Mouse (Mus musculus): ENCODE data around the gene Itgb3. TPM values are rescaled to one million over a fixed set of nuclear protein-coding genes. Genes with fewer than 3 reads are reported as not detected.

Itgb3 gene
- polyA plus RNA-seq, 1 experiment from 2014 or later, result 0.80 TPM

- Histone ChIP-seq H3K4me2 (no peak overlapping the region), H3K9me3 (no peaks in the 10 kb centered on the region), H3K27ac (no peak overlapping the region), H3K27me3 (replicated peaks) (no peaks in the 10 kb centered on the region), H3K4me1 (no peaks in the 10 kb centered on the region), H3K36me3 (replicated peaks) (no peaks in the 10 kb centered on the region), H3K9ac (no peak overlapping the region), H3K4me3 (no peak overlapping the region)
- 48% methylated on average over 11 of the region's 11 CpGs for WGBS
- no peak for ATAC-seq (replicated peaks)
Measured at GRCm38 (mm10) chr11:104627616-104628301, 20.0 kb downstream of the Itgb3 start.

- no peak for ATAC-seq (replicated peaks)
- Histone ChIP-seq H3K27me3 (replicated peaks) (no peaks in the 10 kb centered on the region), H3K4me3 (no peak overlapping the region), H3K27ac (no peak overlapping the region), H3K36me3 (replicated peaks) (no peaks in the 10 kb centered on the region), H3K9ac (no peak overlapping the region), H3K4me2 (no peak overlapping the region), H3K4me1 (no peaks in the 10 kb centered on the region), H3K9me3 (no peaks in the 10 kb centered on the region)
- WGBS, result 90% methylated on average over 5 of the region's 5 CpGs
Measured at GRCm38 (mm10) chr11:104628566-104628965, 20.8 kb downstream of the Itgb3 start.

- Histone ChIP-seq H3K4me2 (no peak overlapping the region), H3K27ac (no peak overlapping the region), H3K36me3 (replicated peaks) (no peaks in the 10 kb centered on the region), H3K4me3 (no peak overlapping the region), H3K9ac (no peak overlapping the region), H3K4me1 (no peaks in the 10 kb centered on the region), H3K9me3 (no peaks in the 10 kb centered on the region), H3K27me3 (replicated peaks) (no peaks in the 10 kb centered on the region)
- WGBS, result 81% methylated on average over 7 of the region's 7 CpGs
- ATAC-seq (replicated peaks), result no peak
Measured at GRCm38 (mm10) chr11:104630185-104630835, 22.5 kb downstream of the Itgb3 start.

DNA sequence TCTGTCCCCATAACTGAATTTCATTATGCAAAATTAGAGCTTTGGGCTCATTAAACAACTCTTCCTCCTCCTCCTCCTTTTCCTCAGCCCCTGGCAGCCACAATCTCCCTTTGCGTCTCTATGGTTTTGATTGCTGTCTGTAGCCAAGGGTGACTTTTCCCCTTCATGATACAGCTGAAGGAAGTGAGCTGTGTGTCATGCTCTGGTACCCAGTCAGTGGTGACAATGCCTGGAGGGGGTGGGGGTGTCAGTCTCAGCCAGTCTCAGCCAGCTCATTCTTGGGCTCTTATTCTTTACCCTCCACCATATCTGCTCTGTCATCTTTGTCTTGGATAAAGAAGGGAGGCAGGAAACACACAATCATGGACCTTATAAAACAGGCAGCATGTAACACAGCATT, 23.5 kb downstream of the Itgb3 start:
- WGBS, result 68% methylated on average over 1 of the region's 1 CpGs
- Histone ChIP-seq H3K4me2 (no peak overlapping the region), H3K9me3 (no peaks in the 10 kb centered on the region), H3K4me3 (no peak overlapping the region), H3K36me3 (replicated peaks) (no peaks in the 10 kb centered on the region), H3K27ac (no peak overlapping the region), H3K27me3 (replicated peaks) (no peaks in the 10 kb centered on the region), H3K9ac (no peak overlapping the region), H3K4me1 (no peaks in the 10 kb centered on the region)
- ATAC-seq (replicated peaks), result no peak

DNA sequence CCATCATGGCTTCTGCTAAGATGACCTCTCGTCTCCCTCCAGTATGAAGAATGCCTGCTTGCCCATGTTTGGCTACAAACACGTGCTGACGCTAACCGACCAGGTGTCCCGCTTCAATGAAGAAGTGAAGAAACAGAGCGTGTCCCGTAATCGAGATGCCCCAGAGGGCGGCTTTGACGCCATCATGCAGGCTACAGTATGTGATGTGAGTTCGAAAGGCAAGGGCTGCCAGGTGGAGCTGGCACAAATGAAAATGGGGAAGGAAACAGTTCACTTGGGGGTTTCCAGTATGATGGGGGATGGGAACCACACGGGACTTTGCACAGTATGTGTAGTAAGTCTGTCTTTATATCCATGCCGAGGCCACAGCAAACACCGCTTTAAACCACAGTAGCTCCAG, 29.2 kb downstream of the Itgb3 start:
- H3K9me3 ChIP-seq, result no peaks in the 10 kb centered on the region
- WGBS, result 92% methylated on average over 14 of the region's 14 CpGs
- ATAC-seq (replicated peaks), result no peak
- no peaks in the 10 kb centered on the region for H3K36me3 ChIP-seq (replicated peaks)
- no peak overlapping the region for H3K27ac ChIP-seq
- no peak overlapping the region for H3K4me2 ChIP-seq
- no peaks in the 10 kb centered on the region for H3K27me3 ChIP-seq (replicated peaks)
- no peaks in the 10 kb centered on the region for H3K4me1 ChIP-seq
- no peak overlapping the region for H3K4me3 ChIP-seq
- H3K9ac ChIP-seq, result no peak overlapping the region

DNA sequence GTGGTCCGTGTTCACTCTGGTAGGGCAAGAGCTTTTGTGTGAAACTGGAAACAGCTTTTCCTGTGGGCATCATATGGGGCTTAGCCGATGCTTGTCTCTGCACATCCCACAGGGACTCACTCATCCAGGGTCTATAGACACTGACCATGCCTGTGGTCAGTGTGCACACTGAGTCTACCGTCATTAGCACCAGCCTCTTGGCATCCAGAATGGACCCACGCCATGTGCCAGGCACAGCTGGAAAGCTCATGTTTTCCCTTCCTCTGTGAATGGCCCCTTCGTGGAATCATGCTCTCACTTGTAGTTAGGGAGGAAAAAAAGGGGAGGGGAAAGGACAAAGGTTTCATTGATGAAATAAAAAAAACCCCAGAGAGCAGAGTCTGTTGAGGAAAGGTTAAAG, 30.2 kb downstream of the Itgb3 start:
- no peak overlapping the region for H3K4me2 ChIP-seq
- H3K4me3 ChIP-seq, result no peak overlapping the region
- WGBS, result 61% methylated on average over 5 of the region's 5 CpGs
- no peak for ATAC-seq (replicated peaks)
- no peak overlapping the region for H3K27ac ChIP-seq
- no peaks in the 10 kb centered on the region for H3K4me1 ChIP-seq
- H3K9ac ChIP-seq, result no peak overlapping the region
- H3K9me3 ChIP-seq, result no peaks in the 10 kb centered on the region
- no peaks in the 10 kb centered on the region for H3K36me3 ChIP-seq (replicated peaks)
- H3K27me3 ChIP-seq (replicated peaks), result no peaks in the 10 kb centered on the region

GRCm38 (mm10) chr11:104638906-104639305, 31.1 kb downstream of the Itgb3 start:
- no peak for ATAC-seq (replicated peaks)
- Histone ChIP-seq H3K4me1 (no peaks in the 10 kb centered on the region), H3K9me3 (no peaks in the 10 kb centered on the region), H3K27ac (no peak overlapping the region), H3K27me3 (replicated peaks) (no peaks in the 10 kb centered on the region), H3K9ac (no peak overlapping the region), H3K36me3 (replicated peaks) (no peaks in the 10 kb centered on the region), H3K4me3 (no peak overlapping the region), H3K4me2 (no peak overlapping the region)
- 93% methylated on average over 2 of the region's 2 CpGs for WGBS

- H3K9ac ChIP-seq, result no peak overlapping the region
- no peak for ATAC-seq (replicated peaks)
- no peaks in the 10 kb centered on the region for H3K9me3 ChIP-seq
- H3K27ac ChIP-seq, result no peak overlapping the region
- H3K4me3 ChIP-seq, result no peak overlapping the region
- no peak overlapping the region for H3K4me2 ChIP-seq
- H3K27me3 ChIP-seq (replicated peaks), result no peaks in the 10 kb centered on the region
- no peaks in the 10 kb centered on the region for H3K36me3 ChIP-seq (replicated peaks)
- H3K4me1 ChIP-seq, result no peaks in the 10 kb centered on the region
- 88% methylated on average over 9 of the region's 9 CpGs for WGBS
Measured at GRCm38 (mm10) chr11:104639634-104640033, 31.8 kb downstream of the Itgb3 start.

DNA sequence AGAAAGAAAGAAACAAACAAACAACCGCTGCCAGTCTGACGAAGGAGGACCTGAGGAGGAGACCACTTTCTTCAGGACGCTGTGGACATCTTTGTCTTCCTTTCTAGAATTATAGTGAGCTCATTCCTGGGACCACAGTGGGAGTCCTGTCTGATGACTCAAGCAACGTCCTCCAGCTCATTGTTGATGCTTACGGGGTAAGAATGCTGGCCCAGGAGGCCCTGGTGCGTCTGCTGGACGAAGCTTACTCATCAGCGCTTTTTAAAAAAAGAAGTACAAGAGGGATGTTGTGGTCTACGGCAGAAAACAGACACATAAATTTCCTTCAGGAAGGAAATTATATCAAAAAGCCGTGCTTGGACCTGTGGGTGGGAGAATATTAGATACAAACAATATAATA, 33.1 kb downstream of the Itgb3 start:
- Histone ChIP-seq H3K4me3 (no peak overlapping the region), H3K36me3 (replicated peaks) (no peaks in the 10 kb centered on the region), H3K9ac (no peak overlapping the region), H3K27ac (no peak overlapping the region), H3K27me3 (replicated peaks) (no peaks in the 10 kb centered on the region), H3K9me3 (no peaks in the 10 kb centered on the region), H3K4me2 (no peak overlapping the region), H3K4me1 (no peaks in the 10 kb centered on the region)
- WGBS, result 80% methylated on average over 10 of the region's 10 CpGs
- ATAC-seq (replicated peaks), result no peak

- no peak overlapping the region for H3K9ac ChIP-seq
- no peak overlapping the region for H3K4me2 ChIP-seq
- H3K4me1 ChIP-seq, result no peaks in the 10 kb centered on the region
- H3K9me3 ChIP-seq, result no peaks in the 10 kb centered on the region
- no peaks in the 10 kb centered on the region for H3K27me3 ChIP-seq (replicated peaks)
- WGBS, result 68% methylated on average over 4 of the region's 4 CpGs
- ATAC-seq (replicated peaks), result no peak
- no peaks in the 10 kb centered on the region for H3K36me3 ChIP-seq (replicated peaks)
- H3K4me3 ChIP-seq, result no peak overlapping the region
- no peak overlapping the region for H3K27ac ChIP-seq
Measured at GRCm38 (mm10) chr11:104643236-104643635, 35.4 kb downstream of the Itgb3 start.

- H3K4me2 ChIP-seq, result no peak overlapping the region
- no peaks in the 10 kb centered on the region for H3K4me1 ChIP-seq
- H3K9me3 ChIP-seq, result no peaks in the 10 kb centered on the region
- ATAC-seq (replicated peaks), result no peak
- H3K9ac ChIP-seq, result no peak overlapping the region
- no peak overlapping the region for H3K27ac ChIP-seq
- 96% methylated on average over 6 of the region's 6 CpGs for WGBS
- H3K36me3 ChIP-seq (replicated peaks), result no peaks in the 10 kb centered on the region
- H3K27me3 ChIP-seq (replicated peaks), result no peaks in the 10 kb centered on the region
- no peak overlapping the region for H3K4me3 ChIP-seq
Measured at GRCm38 (mm10) chr11:104645402-104645801, 37.6 kb downstream of the Itgb3 start.

DNA sequence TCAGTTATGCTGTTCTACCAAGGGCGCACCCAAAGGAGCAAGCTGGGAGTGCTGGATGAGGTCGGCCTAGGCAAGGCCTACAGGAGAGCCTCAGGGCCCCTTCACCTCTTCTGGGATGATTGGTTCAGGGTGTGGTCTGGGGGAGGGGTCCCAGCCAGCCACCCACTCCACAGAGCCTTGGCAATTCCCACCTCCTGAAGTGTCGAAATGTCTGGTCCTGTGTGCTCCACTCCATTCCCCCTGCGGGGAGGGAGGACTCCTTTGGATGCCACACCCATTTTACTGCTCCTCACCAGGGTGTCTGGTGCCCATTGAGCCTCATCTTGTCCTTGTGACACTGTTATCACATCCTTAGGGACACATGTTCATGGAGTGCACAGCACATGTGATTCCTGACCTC, 38.4 kb downstream of the Itgb3 start:
- Histone ChIP-seq H3K9me3 (no peaks in the 10 kb centered on the region), H3K9ac (no peak overlapping the region), H3K4me1 (no peaks in the 10 kb centered on the region), H3K27ac (no peak overlapping the region), H3K4me2 (no peak overlapping the region), H3K27me3 (replicated peaks) (no peaks in the 10 kb centered on the region), H3K36me3 (replicated peaks) (no peaks in the 10 kb centered on the region), H3K4me3 (no peak overlapping the region)
- WGBS, result 85% methylated on average over 4 of the region's 4 CpGs
- no peak for ATAC-seq (replicated peaks)

DNA sequence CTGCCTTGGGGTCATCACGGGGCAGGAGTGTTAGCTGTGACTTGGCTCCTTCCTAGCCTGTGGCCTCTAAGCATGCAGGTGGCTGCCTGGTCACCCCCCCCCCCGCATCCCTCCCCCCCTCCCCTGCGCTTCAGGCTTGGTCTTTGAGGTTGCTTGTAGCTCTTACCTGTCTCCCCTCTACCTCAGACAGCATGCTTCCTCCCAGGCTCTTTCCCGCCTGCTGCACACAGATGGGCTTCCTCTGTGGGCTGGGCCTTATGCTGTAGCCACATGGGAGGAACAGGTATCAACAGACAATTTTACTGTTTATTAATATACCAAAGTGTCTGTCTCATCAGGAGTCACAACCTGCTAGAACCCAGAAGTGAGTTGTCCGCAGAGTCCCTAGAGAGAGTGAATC, 38.8 kb downstream of the Itgb3 start:
- Histone ChIP-seq H3K4me2 (no peak overlapping the region), H3K9ac (no peak overlapping the region), H3K4me3 (no peak overlapping the region), H3K36me3 (replicated peaks) (no peaks in the 10 kb centered on the region), H3K27ac (no peak overlapping the region), H3K9me3 (no peaks in the 10 kb centered on the region), H3K27me3 (replicated peaks) (no peaks in the 10 kb centered on the region), H3K4me1 (no peaks in the 10 kb centered on the region)
- ATAC-seq (replicated peaks), result no peak
- 86% methylated on average over 5 of the region's 5 CpGs for WGBS

Measured in midbrain, embryonic 15.5 days (tissue).